Mouse (Mus musculus) midbrain, postnatal 0 days (tissue): ENCODE results near the gene Ano2. TPM values are rescaled to one million over a fixed set of nuclear protein-coding genes. Genes with fewer than 3 reads are reported as not detected.
A peak's percentile ranks its signal among the peaks of the same experiment; 100 is the strongest.

Source experiments
- ATAC-seq: fragments of 200-750 bp; cut with Nextera tagmentation; 2 replicates; pipeline ENCODE4 v1.8.0; 2017; ENCODE audit warnings: moderate number of reproducible peaks, mild to moderate bottlenecking, moderate TSS enrichment, moderate library complexity; ENCODE audit not compliant: low FRiP score
- DNase-seq: peaks from one replicate; pipeline ENCODE4 v3.0.0-alpha.2; 2015; ENCODE audit warnings: low spot score
- H3K27ac ChIP-seq: fragments of 300-500 bp; sonication (generic); 2 replicates; pipeline ENCODE4 v1.5.1; 2014; ENCODE audit warnings: low read depth, mild to moderate bottlenecking, low read length, mixed read lengths
- H3K27me3 ChIP-seq: fragments of 300-500 bp; sonication (generic); 2 replicates; pipeline ENCODE4 v1.6.1; 2014; ENCODE audit warnings: low read length, control low read depth, mixed read lengths; ENCODE audit not compliant: insufficient read depth
- H3K36me3 ChIP-seq: fragments of 300-500 bp; sonication (generic); 2 replicates; pipeline ENCODE4 v1.6.1; 2014; ENCODE audit warnings: low read length, control low read depth, mixed read lengths; ENCODE audit not compliant: insufficient read depth
- H3K4me1 ChIP-seq: fragments of 300-500 bp; sonication (generic); 2 replicates; pipeline ENCODE4 v1.6.1; 2014; ENCODE audit warnings: mild to moderate bottlenecking, control low read depth, antibody characterized with exemption, low read length, mixed read lengths; ENCODE audit not compliant: insufficient read depth
- H3K4me2 ChIP-seq: fragments of 300-500 bp; sonication (generic); 2 replicates; pipeline ENCODE4 v1.6.1; 2014; ENCODE audit warnings: low read depth, mild to moderate bottlenecking, low read length, mixed read lengths; ENCODE audit not compliant: poor library complexity, severe bottlenecking
- H3K4me3 ChIP-seq: fragments of 300-500 bp; sonication (generic); 2 replicates; pipeline ENCODE4 v1.5.1; 2014; ENCODE audit warnings: low read depth, mild to moderate bottlenecking, low read length, moderate library complexity
- H3K9ac ChIP-seq: fragments of 300-500 bp; sonication (generic); replicated peaks from 2 replicates; pipeline ENCODE4 v1.6.1; 2014; ENCODE audit warnings: mild to moderate bottlenecking, low read length, moderate library complexity, mixed read lengths; ENCODE audit not compliant: poor library complexity, severe bottlenecking
- H3K9me3 ChIP-seq: fragments of 300-500 bp; sonication (generic); 2 replicates; pipeline ENCODE4 v1.6.1; 2016; ENCODE audit warnings: low read length, control low read depth
- CTCF ChIP-seq: IDR thresholded peaks from 2 replicates; pipeline ENCODE4 v1.5.1; 2016; ENCODE audit warnings: antibody characterized with exemption, mild to moderate bottlenecking
- WGBS: fragments of 180-500 bp; shearing (Covaris S2); extraction: QIAGEN DNeasy Blood & Tissue Kit; methylation state at CpG from one replicate; pipeline ENCODE4 v1.1.7; 2014; 5-methylcytosine and 5-hydroxymethylcytosine counted together
- polyA plus RNA-seq: library from polyadenylated mRNA; unstranded; fragments of >200 nt; fragmentation: Nextera tagmentation; extraction: Ambion mirVana; gene quantifications from 2 replicates; pipeline ENCODE4 v1.2.1, GENCODE M21; 2015
- total RNA-seq: library from RNA; depleted of rRNA; stranded (reverse); fragments of >200 nt; gene quantifications from 2 replicates; pipeline ENCODE4 v1.2.3, GENCODE M21; 2014

The Ano2 gene
- total and polyA plus RNA-seq, 2 experiments from 2014 or later, result 0.77 to 0.98 TPM

DNA sequence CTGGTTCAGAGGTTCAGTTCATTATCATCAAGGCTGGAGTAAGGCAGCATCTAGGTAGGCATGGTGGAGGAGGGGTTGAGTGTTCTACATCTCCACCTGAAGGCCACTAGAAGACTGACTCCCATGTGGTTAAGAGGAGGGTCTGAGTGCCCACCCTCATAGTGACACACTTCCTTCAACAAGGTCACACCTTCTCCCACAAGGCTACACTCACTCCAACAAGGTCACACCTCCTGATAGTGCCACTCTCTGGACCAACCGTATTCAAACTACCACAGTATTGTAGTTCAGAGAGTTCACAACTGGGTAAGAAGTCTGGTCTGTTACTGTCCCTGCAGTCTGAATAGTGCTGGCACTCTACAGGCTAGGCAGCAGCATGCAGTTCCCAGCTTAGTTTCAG is 198.4 kb downstream of the Ano2 start:
- no peak for TF ChIP-seq CTCF
- Histone ChIP-seq H3K4me3 (no peak overlapping the region), H3K9me3 (no peaks in the 10 kb centered on the region), H3K27me3 (no peaks in the 10 kb centered on the region), H3K27ac (no peak overlapping the region), H3K36me3 (no peaks in the 10 kb centered on the region), H3K4me2 (no peak overlapping the region), H3K9ac (no peak overlapping the region), H3K4me1 (no peaks in the 10 kb centered on the region)
- WGBS, result 100% methylated on average over 1 of the region's 1 CpGs
- DNase-seq, result no peak
- ATAC-seq, result no peak

DNA sequence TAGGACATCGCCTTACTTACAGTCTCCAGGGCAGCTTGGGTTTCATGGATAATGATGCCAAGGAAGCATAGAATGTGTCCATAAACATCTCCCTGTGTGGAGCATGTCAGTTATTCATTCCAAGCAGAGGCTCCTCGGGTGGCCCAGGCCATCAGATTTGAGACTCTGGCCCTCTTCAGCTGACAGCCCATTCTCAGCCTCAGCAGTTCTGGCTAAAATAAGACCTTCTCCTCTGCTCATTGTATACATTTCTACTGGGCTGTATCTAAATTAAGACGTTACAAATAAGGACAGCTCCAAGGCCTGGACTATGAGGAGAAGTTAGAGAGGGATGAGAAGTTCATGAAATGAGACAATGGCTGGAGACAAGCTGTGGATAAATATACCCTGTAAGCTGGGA is 204.1 kb downstream of the Ano2 start:
- Histone ChIP-seq H3K9ac (no peak overlapping the region), H3K9me3 (no peaks in the 10 kb centered on the region), H3K27ac (no peak overlapping the region), H3K4me3 (no peak overlapping the region), H3K36me3 (no peaks in the 10 kb centered on the region), H3K4me2 (no peak overlapping the region), H3K27me3 (no peaks in the 10 kb centered on the region), H3K4me1 (no peaks in the 10 kb centered on the region)
- no peak for TF ChIP-seq CTCF
- DNase-seq (no peak), ATAC-seq (no peak)
- WGBS, result 82% methylated on average over 3 of the region's 3 CpGs

DNA sequence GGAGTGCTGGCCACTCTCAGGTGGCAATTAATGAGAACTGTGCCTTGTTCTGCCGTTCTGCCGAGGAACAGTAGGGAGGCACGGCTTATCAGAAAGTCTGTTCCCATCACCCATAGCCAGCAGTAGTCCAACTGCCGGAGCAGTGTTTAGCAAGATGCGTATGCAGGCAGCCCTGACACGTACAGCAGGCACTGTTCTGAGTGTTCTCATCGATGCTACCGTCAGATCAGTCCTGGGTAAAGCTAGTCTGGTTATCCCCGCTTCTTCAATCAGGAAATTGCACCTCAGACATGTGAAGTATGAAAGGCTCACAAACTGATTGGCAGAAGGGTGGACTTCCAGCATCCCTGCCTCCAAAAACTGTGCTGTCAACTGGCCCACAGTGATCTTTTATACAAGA is 224.2 kb downstream of the Ano2 start:
- H3K4me2 ChIP-seq, result no peak overlapping the region
- H3K9ac ChIP-seq, result no peak overlapping the region
- H3K27ac ChIP-seq, result no peak overlapping the region
- H3K27me3 ChIP-seq, result no peaks in the 10 kb centered on the region
- no peak for TF ChIP-seq CTCF
- no peaks in the 10 kb centered on the region for H3K4me1 ChIP-seq
- 80% methylated on average over 9 of the region's 9 CpGs for WGBS
- no peaks in the 10 kb centered on the region for H3K9me3 ChIP-seq
- H3K4me3 ChIP-seq, result no peak overlapping the region
- ATAC-seq, result no peak
- DNase-seq, result no peak
- H3K36me3 ChIP-seq, result no peaks in the 10 kb centered on the region

DNA sequence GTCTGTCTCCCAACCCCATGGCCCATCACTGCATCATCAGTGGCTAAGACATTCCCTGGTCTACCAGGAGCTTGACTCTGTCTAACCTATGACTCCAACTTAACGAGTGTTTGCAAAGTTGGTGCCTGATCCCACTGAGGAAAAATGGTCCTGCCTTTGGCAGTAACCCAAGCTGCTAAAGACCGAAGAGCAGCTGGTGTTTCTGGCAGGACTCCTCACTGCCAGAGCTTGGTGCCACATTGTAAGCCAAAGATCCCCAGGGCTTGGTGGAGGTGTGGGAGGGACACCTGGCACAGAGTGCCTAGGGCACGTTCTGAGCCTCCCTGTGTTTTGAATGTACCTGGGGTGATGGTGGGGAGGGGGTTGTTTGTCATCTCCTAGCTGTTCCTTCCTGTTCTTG is 232.5 kb downstream of the Ano2 start:
- Histone ChIP-seq H3K4me2 (no peak overlapping the region), H3K9ac (no peak overlapping the region), H3K4me3 (no peak overlapping the region), H3K4me1 (no peaks in the 10 kb centered on the region), H3K9me3 (no peaks in the 10 kb centered on the region), H3K27ac (no peak overlapping the region), H3K36me3 (no peaks in the 10 kb centered on the region), H3K27me3 (no peaks in the 10 kb centered on the region)
- TF ChIP-seq CTCF, result no peak
- DNase-seq (peak; percentile 27), ATAC-seq (no peak)
- 71% methylated on average over 3 of the region's 3 CpGs for WGBS

DNA sequence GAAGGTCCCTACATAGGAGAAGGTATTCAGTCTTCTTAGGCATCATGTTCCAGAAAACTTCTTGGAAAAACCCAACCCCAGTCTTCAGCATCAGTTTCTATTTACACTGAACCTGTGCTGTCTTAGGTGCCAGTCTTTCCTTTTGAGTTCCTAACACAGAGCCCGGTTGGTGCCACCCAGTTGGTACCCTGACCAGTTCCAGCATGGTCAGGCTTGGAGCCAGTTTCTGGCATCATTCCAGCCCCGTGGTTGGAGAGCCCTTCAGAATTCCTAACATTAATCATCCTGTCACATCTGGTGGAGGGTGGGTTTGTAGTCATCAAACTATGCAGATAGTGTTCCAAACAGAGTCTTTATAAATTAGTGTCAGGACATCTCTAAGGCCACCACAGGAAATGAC is 234.8 kb downstream of the Ano2 start:
- Histone ChIP-seq H3K27ac (no peak overlapping the region), H3K4me1 (no peaks in the 10 kb centered on the region), H3K36me3 (no peaks in the 10 kb centered on the region), H3K27me3 (no peaks in the 10 kb centered on the region), H3K4me3 (no peak overlapping the region), H3K9ac (no peak overlapping the region), H3K4me2 (no peak overlapping the region), H3K9me3 (no peaks in the 10 kb centered on the region)
- DNase-seq (peak; percentile 11), ATAC-seq (no peak)
- WGBS, result 80% methylated on average over 2 of the region's 2 CpGs
- TF ChIP-seq CTCF, result no peak

DNA sequence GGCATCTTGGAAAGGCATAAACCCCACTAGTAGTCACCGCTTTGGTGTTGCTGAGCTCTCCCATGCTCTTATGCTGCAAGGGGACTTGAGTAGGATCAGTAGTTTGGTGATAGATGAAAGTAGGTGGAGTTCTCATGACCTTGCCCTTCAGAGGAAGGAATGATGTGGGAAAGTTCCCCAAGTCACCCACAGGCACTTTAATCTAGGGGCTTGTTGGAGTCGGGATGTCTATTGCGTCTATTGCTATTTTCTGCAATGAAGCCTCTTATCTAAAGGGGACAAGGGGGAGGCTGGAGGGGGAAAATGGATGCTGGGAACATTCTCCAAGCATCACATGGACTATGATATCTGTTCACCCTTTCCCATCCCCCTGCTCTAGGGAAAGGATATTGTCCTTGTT is 235.6 kb downstream of the Ano2 start:
- no peak for TF ChIP-seq CTCF
- 89% methylated on average over 3 of the region's 3 CpGs for WGBS
- no peaks in the 10 kb centered on the region for H3K4me1 ChIP-seq

DNA sequence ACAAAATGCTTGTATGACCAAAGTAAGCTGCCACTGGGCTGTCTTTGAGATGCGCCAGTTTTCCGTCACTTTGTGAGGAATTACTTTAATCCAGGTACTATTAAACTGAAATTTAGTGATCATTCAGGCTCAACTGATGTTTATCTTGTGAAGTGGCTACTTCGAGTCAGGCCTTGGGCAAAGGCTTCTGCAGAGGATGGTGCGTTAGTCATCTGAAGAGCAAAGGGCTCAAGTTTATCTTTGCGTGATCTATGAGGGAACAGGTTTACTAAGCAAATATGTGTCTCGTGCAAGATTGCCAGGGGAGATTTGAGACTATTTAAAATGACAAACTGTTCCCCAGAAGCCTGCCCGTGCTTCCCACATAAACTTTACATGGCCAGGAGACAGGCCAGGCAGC is 241.7 kb downstream of the Ano2 start:
- 81% methylated on average over 7 of the region's 7 CpGs for WGBS
- DNase-seq, result no peak

More for the DNA sequence above, 235.6 kb downstream of the Ano2 start:
- DNase-seq (no peak), ATAC-seq (no peak)
- H3K27me3 ChIP-seq, result no peaks in the 10 kb centered on the region
- H3K4me3 ChIP-seq, result no peak overlapping the region
- H3K27ac ChIP-seq, result no peak overlapping the region
- no peaks in the 10 kb centered on the region for H3K36me3 ChIP-seq
- no peak overlapping the region for H3K4me2 ChIP-seq
- H3K9ac ChIP-seq, result no peak overlapping the region
- no peaks in the 10 kb centered on the region for H3K9me3 ChIP-seq

More for the DNA sequence above, 241.7 kb downstream of the Ano2 start:
- no peaks in the 10 kb centered on the region for H3K9me3 ChIP-seq
- no peaks in the 10 kb centered on the region for H3K36me3 ChIP-seq
- H3K9ac ChIP-seq, result no peak overlapping the region
- H3K27ac ChIP-seq, result no peak overlapping the region
- ATAC-seq, result no peak
- no peak overlapping the region for H3K4me2 ChIP-seq
- no peak overlapping the region for H3K4me3 ChIP-seq
- no peak for TF ChIP-seq CTCF
- H3K27me3 ChIP-seq, result no peaks in the 10 kb centered on the region
- no peaks in the 10 kb centered on the region for H3K4me1 ChIP-seq
